9 mouse cellular contexts compared by ENCODE assay signal in genomic region chr3:51727968-51728367, GRCm38 (mm10).
DNase-seq lines count a peak whose midpoint lies in the region; ATAC-seq and TF ChIP-seq lines count a peak whose summit lies in the region.
"Had no signal": no experiment of that assay in that cellular context is flagged by ENCODE, and none has a peak within 500 bp of the region (broad histone marks: within the 10 kb centered on the region; RNA-seq: fewer than 3 reads in every experiment).

No protein-coding gene starts in this region.

- H3K9me3 ChIP-seq in forebrain, embryonic 11.5 days (ENCODE audit: control insufficient read depth, low read length), result no peaks in the 10 kb centered on the region
- H3K9me3 ChIP-seq in forebrain, embryonic 13.5 days (replicated peaks), result no peaks in the 10 kb centered on the region
- no peaks in the 10 kb centered on the region for H3K9me3 ChIP-seq in lung, embryonic 16.5 days (ENCODE audit: control insufficient read depth, low read length)
- no peaks in the 10 kb centered on the region for H3K9me3 ChIP-seq in hindbrain, postnatal 0 days (ENCODE audit: low read length)
- H3K9me3 ChIP-seq in midbrain, embryonic 16.5 days (replicated peaks; ENCODE audit: control insufficient read depth, low read length, poor library complexity, severe bottlenecking), result no peaks in the 10 kb centered on the region

- no peak for TF ChIP-seq POLR2A in lung, adult 2 months (IDR thresholded peaks at IDR 0.05; ENCODE audit: borderline replicate concordance, extremely low read depth, low read depth, low read length)

- WGBS in forebrain, embryonic 11.5 days, result 84% methylated on average over 8 of the region's 8 CpGs
- WGBS in forebrain, embryonic 13.5 days, result 81% methylated on average over 8 of the region's 8 CpGs
- 18% methylated on average over 8 of the region's 8 CpGs for WGBS in lung, embryonic 16.5 days
- 21% methylated on average over 8 of the region's 8 CpGs for WGBS in lung, adult 2 months
- WGBS in hindbrain, postnatal 0 days, result 57% methylated on average over 8 of the region's 8 CpGs
- WGBS in midbrain, embryonic 16.5 days, result 74% methylated on average over 8 of the region's 8 CpGs

- H3K4me3 ChIP-seq in forebrain, embryonic 11.5 days (ENCODE audit: low read depth, low read length), result no peak overlapping the region
- H3K4me3 ChIP-seq in forebrain, embryonic 13.5 days, result no peak overlapping the region
- no peak overlapping the region for H3K4me3 ChIP-seq in lung, embryonic 16.5 days (ENCODE audit: low read length)
- no peak overlapping the region for H3K4me3 ChIP-seq in lung, adult 2 months (replicated peaks; ENCODE audit: extremely low read depth, low read depth, low read length)
- H3K4me3 ChIP-seq in hindbrain, postnatal 0 days (ENCODE audit: low read length), result no peak overlapping the region
- H3K4me3 ChIP-seq in midbrain, embryonic 16.5 days (ENCODE audit: low read depth, low read length), result no peak overlapping the region

- 0 out of 2 replicates have a peak overlapping the region, but pooled peaks have one; percentile 19 for H3K27ac ChIP-seq in forebrain, embryonic 11.5 days (ENCODE audit: low read depth, low read length)
- no peak overlapping the region for H3K27ac ChIP-seq in forebrain, embryonic 13.5 days
- peak overlapping the region; percentile 72 for H3K27ac ChIP-seq in lung, embryonic 16.5 days (ENCODE audit: low read length)
- peak overlapping the region; percentile 12; the same call in 1 of the 2 replicates for H3K27ac ChIP-seq in hindbrain, postnatal 0 days
- H3K27ac ChIP-seq in midbrain, embryonic 16.5 days (ENCODE audit: low read length), result peak overlapping the region; percentile 10
- H3K27ac ChIP-seq: macrophage had no signal

- no peak for ATAC-seq in forebrain, embryonic 11.5 days (replicated peaks; ENCODE audit: low FRiP score)
- ATAC-seq in forebrain, embryonic 13.5 days, result no peak
- ATAC-seq in lung, embryonic 16.5 days (ENCODE audit: low read depth), result peak; percentile 53
- no peak for ATAC-seq in hindbrain, postnatal 0 days
- no peak for ATAC-seq in midbrain, embryonic 16.5 days

- 0 out of 2 replicates have a peak, but pooled peaks cover 2% of the 10 kb centered on the region for H3K4me1 ChIP-seq in forebrain, embryonic 11.5 days (replicated peaks; ENCODE audit: control insufficient read depth, insufficient read depth, low read length)
- H3K4me1 ChIP-seq in forebrain, embryonic 13.5 days, result peaks cover 30% of the 10 kb centered on the region
- H3K4me1 ChIP-seq in lung, embryonic 16.5 days (replicated peaks; ENCODE audit: control insufficient read depth, insufficient read depth, low read length), result peaks cover 39% of the 10 kb centered on the region
- H3K4me1 ChIP-seq in lung, adult 2 months (ENCODE audit: control insufficient read depth, insufficient read depth, low read length), result peaks cover 3% of the 10 kb centered on the region; the same call in 1 of the 2 replicates
- peaks cover 11% of the 10 kb centered on the region; the same call in 1 of the 2 replicates for H3K4me1 ChIP-seq in hindbrain, postnatal 0 days (ENCODE audit: insufficient read depth, low read length)
- peaks cover 27% of the 10 kb centered on the region for H3K4me1 ChIP-seq in midbrain, embryonic 16.5 days (ENCODE audit: control insufficient read depth, insufficient read depth, low read length)

- H3K27me3 ChIP-seq in forebrain, embryonic 11.5 days (ENCODE audit: control insufficient read depth, insufficient read depth, low read length), result no peaks in the 10 kb centered on the region
- no peaks in the 10 kb centered on the region for H3K27me3 ChIP-seq in forebrain, embryonic 13.5 days
- no peaks in the 10 kb centered on the region for H3K27me3 ChIP-seq in lung, embryonic 16.5 days (ENCODE audit: control insufficient read depth, insufficient read depth, low read depth, low read length)
- H3K27me3 ChIP-seq in hindbrain, postnatal 0 days (ENCODE audit: insufficient read depth, low read length), result no peaks in the 10 kb centered on the region
- H3K27me3 ChIP-seq in midbrain, embryonic 16.5 days (ENCODE audit: control insufficient read depth, insufficient read depth, low read depth, low read length), result no peaks in the 10 kb centered on the region

- no peak for DNase-seq in forebrain, embryonic 11.5 days (ENCODE audit: low spot score)
- no peak for DNase-seq in lung, adult 2 months
- DNase-seq in hindbrain, postnatal 0 days (ENCODE audit: low spot score), result no peak
- no peak for DNase-seq in thymus, postnatal 0 days (ENCODE audit: low spot score)
- no peak for DNase-seq in frontal cortex, postnatal 25 days (ENCODE audit: low spot score in 2 of 2)

- no peak for TF ChIP-seq CTCF in lung, adult 2 months (IDR thresholded peaks at IDR 0.05; ENCODE audit: insufficient read depth, low read length)
- TF ChIP-seq CTCF in hindbrain, postnatal 0 days (IDR thresholded peaks at IDR 0.05; ENCODE audit: low read depth), result no peak

- H3K4me2 ChIP-seq in forebrain, embryonic 11.5 days (ENCODE audit: low read depth, low read length, severe bottlenecking), result no peak overlapping the region
- no peak overlapping the region for H3K4me2 ChIP-seq in forebrain, embryonic 13.5 days
- H3K4me2 ChIP-seq in lung, embryonic 16.5 days (ENCODE audit: low read depth, low read length), result peak overlapping the region; percentile 27; the same call in 1 of the 2 replicates
- no peak overlapping the region for H3K4me2 ChIP-seq in hindbrain, postnatal 0 days (ENCODE audit: low read depth, low read length)
- H3K4me2 ChIP-seq in midbrain, embryonic 16.5 days (ENCODE audit: low read length), result no peak overlapping the region

- H3K36me3 ChIP-seq in forebrain, embryonic 11.5 days (ENCODE audit: control insufficient read depth, insufficient read depth, low read length), result no peaks in the 10 kb centered on the region
- no peaks in the 10 kb centered on the region for H3K36me3 ChIP-seq in forebrain, embryonic 13.5 days (ENCODE audit: poor library complexity, severe bottlenecking)
- H3K36me3 ChIP-seq in lung, embryonic 16.5 days (ENCODE audit: control insufficient read depth, insufficient read depth, low read length), result no peaks in the 10 kb centered on the region
- H3K36me3 ChIP-seq in hindbrain, postnatal 0 days (ENCODE audit: insufficient read depth, low read length), result no peaks in the 10 kb centered on the region
- no peaks in the 10 kb centered on the region for H3K36me3 ChIP-seq in midbrain, embryonic 16.5 days (ENCODE audit: control insufficient read depth, insufficient read depth, low read length)

- no peak overlapping the region for H3K9ac ChIP-seq in forebrain, embryonic 11.5 days (ENCODE audit: low read length)
- H3K9ac ChIP-seq in forebrain, embryonic 13.5 days, result no peak overlapping the region
- 0 out of 2 replicates have a peak overlapping the region, but pooled peaks have one; percentile 35 for H3K9ac ChIP-seq in lung, embryonic 16.5 days (ENCODE audit: low read length)
- no peak overlapping the region for H3K9ac ChIP-seq in hindbrain, postnatal 0 days (replicated peaks; ENCODE audit: low read length)
- H3K9ac ChIP-seq in midbrain, embryonic 16.5 days (ENCODE audit: low read depth, low read length), result 0 out of 2 replicates have a peak overlapping the region, but pooled peaks have one; percentile 30

Comparison
In these comparisons a context has a peak if more than half of its experiments do, and no peak if none do; other contexts are left out.
1. H3K9ac ChIP-seq: peak in lung, embryonic 16.5 days (single experiment) and midbrain, embryonic 16.5 days (single experiment); none in forebrain, embryonic 11.5 days (single experiment), forebrain, embryonic 13.5 days (single experiment) and hindbrain, postnatal 0 days (single experiment).